Mouse (Mus musculus) thymus, adult 2 months (tissue): ENCODE results near the gene Cdkl3.
"Not testable (repeated sequence)": the region's sequence is repeated elsewhere in the genome, so short reads cannot be mapped to it uniquely, and the experiment has no call there.

ENCODE experiments used
- CTCF ChIP-seq: fragments of 200-500 bp; IDR thresholded peaks from 2 replicates; pipeline ENCODE4 v1.5.1; 2012; ENCODE audit warnings: mild to moderate bottlenecking, control low read depth, low read length, moderate library complexity, borderline replicate concordance; ENCODE audit not compliant: control insufficient read depth, poor library complexity, insufficient read depth; ENCODE audit errors: extremely low read depth
- POLR2A ChIP-seq: fragments of 200-500 bp; IDR thresholded peaks from 2 replicates; pipeline ENCODE4 v1.6.1; 2012; ENCODE audit warnings: mild to moderate bottlenecking, low read length, control low read depth, moderate library complexity; ENCODE audit not compliant: control insufficient read depth, poor library complexity, insufficient read depth; ENCODE audit errors: extremely low read depth

- TF ChIP-seq CTCF, POLR2A: not testable (repeated sequence)
Observed at GRCm38 (mm10) chr11:52116117-52116516, 112.1 kb downstream of the Cdkl3 start.
